Mouse (Mus musculus): Measurements from ENCODE around the gene Cntn4. TPM values are rescaled to one million over a fixed set of nuclear protein-coding genes. Genes with fewer than 3 reads are reported as not detected.

Gene Cntn4
- total RNA-seq, 1 experiment from 2014 or later: not detected

- no peak for ATAC-seq (replicated peaks; ENCODE audit: low read depth, poor library complexity, severe bottlenecking)
Observed at GRCm38 (mm10) chr6:106580124-106580523, 902.7 kb downstream of the Cntn4 start.

GRCm38 (mm10) chr6:106593756-106594155, 916.3 kb downstream of the Cntn4 start:
- no peak for ATAC-seq (replicated peaks; ENCODE audit: low read depth, poor library complexity, severe bottlenecking)

GRCm38 (mm10) chr6:106617081-106617480, 939.6 kb downstream of the Cntn4 start:
- ATAC-seq (replicated peaks; ENCODE audit: low read depth, poor library complexity, severe bottlenecking): no peak

DNA sequence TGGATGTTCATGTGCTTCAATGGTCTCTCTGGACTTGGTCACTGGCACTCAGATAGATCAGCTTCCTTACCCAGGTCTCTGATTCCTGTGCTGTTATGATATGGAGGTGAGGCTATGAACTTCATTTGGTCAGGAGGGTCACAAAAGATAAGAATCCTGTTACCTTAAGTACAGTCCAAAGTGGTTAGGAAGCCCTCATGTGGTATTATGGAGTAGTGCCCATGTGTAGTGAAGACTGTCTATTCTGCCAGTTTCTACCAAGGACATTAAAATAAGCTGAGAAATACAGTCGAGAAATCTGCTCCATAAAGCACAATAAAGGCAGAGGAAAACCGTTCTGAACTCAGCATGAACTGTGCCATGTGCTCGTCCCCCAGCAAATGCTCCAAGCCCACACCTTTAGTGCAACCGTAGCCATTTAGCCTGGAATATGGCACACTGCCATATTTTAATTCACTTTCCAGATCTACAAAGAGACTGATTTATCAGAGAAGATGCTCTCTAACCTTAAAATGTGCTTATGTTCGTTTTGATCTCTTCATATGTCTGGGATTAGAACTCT, 943.8 kb downstream of the Cntn4 start:
- ATAC-seq (replicated peaks; ENCODE audit: low read depth, poor library complexity, severe bottlenecking): no peak

DNA sequence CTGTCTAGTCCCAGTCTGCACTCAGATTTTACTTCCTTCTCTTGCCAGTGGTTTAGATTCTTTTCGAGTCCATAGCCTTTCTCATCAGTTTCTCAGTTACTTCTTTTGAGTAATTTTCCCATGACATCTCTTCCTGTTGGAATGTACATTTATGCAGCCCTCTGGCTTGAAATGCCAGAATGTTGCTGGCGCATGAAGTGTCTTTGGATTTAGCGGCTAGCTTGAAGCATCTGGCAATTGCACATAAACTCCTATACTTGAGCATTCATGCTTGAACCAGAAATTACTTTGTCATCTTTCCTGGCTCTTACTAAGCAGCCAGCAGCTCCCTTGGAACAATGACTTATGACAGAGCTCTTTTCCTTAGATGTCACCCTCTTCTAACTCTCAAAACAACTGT, 965.6 kb downstream of the Cntn4 start:
- ATAC-seq (replicated peaks; ENCODE audit: low read depth, poor library complexity, severe bottlenecking): no peak

DNA sequence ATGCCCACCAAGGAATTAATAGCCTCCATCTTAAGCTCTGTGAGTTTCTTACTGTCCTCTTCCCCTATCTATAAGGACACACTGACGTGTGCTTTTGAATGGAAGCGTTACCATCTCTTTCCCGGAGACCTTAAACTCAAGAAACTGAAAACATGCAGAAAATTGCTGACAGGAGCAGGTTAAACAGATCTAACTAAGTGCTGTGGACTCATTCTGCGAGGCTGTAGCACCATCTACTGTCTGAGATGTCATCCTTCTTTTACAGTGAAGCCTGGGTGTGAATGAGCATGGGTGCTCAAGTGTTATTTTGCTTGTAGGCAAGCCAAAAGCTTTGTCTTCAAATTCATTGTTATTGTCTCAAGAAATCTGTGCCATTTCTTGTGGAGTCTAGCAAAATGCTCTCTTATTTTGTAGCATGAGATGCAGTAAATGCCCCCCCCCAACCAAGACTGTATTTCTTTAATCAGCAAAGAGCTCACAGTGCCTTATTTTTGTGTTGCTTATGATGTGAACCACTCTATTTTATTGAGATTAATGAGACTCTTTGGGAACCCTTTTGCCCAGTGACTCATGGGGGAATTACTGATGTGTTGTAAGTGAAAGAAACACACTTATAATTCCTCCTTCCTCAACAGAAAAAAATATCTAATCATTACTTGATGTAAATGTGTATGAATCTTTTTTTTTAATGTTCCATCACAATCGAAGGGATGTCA, 968.2 kb downstream of the Cntn4 start:
- ATAC-seq (replicated peaks; ENCODE audit: low read depth, poor library complexity, severe bottlenecking): no peak

DNA sequence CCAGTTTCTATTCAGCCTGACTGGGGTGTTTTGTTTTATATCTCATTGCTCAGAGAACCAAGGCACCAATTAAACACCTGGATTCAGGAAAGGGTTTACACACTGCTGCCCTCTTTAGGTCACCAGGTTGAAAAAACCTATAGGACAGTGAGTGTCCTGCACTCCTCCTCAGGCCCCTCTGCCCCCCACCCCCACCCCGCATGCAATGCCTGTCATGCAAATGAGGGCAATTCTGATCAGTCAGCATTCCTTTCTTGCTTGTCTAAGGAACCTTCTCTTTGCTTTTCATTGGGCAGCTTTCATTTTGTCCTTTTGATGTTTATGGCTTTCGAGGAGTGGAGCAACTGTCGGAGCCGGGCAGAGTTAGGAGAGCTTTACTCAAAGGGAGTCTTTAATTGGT, 969.5 kb downstream of the Cntn4 start:
- ATAC-seq (replicated peaks; ENCODE audit: low read depth, poor library complexity, severe bottlenecking): no peak

DNA sequence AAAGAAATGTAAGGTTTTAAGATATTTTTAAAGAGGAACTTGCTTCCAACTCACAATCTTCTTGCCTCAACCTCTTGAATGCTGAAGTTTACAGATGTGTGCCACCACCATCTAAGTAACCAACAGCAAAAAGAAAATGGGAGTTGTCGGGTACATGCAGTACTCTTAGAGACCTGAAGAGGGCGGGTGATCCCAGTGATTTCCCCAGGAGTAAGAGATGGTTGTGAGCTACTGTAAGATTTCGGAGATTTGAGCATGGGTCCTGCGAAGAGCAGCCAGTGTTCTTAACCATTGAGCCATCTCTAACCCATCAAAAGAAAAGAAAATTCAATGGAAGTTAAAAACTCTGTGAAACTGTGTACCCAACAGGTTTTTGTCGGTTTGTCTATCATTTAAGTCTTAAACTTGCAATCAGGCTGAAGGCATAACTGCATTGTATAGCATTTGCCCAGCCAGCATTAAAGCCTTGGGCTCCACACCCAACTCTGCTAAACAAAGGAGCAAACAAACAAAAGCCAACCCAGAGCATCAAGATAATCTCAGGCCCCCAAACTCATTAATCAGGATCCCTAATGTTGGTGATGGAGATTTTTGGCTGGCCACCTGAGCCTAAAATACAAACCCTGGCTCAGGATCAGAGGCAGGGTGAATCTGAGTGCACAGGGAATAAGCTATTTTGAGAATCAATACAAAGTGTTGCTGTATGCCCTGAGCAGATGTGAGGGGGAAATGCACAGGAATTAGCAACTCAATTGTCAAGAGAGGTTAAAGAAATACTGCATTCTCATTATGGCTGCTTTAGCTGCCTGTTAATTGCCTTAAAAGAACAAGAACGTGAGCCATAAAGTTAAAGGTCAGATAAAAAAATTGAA, 986.6 kb downstream of the Cntn4 start:
- peak; percentile 97 for ATAC-seq (replicated peaks; ENCODE audit: low read depth, poor library complexity, severe bottlenecking)

GRCm38 (mm10) chr6:106675581-106675980, 998.1 kb downstream of the Cntn4 start:
- no peak for ATAC-seq (replicated peaks; ENCODE audit: low read depth, poor library complexity, severe bottlenecking)

DNA sequence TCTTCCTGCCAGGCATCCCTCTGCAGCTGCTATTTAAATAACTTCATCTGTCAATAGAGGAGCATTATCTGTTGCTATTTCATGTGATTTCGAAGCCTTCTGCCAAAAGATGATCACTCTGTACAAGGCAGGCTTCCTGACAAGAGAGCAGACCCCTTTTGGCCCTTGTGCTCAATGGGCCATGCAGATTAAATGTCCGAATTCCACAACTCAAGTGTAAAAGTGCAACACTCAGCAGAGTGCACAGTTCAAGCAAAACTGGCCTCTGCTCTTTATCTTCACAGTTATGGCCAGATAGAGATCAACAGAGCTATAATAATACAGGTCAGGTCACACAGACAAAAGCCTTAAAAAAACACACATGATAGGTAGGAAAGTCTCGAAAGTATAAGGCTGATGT, 1024.5 kb downstream of the Cntn4 start:
- no peak for ATAC-seq (replicated peaks; ENCODE audit: low read depth, poor library complexity, severe bottlenecking)

GRCm38 (mm10) chr6:106705506-106706035, 1028.1 kb downstream of the Cntn4 start:
- ATAC-seq (replicated peaks; ENCODE audit: low read depth, poor library complexity, severe bottlenecking): no peak

GRCm38 (mm10) chr6:106725642-106726041, 1048.2 kb downstream of the Cntn4 start:
- ATAC-seq (replicated peaks; ENCODE audit: low read depth, poor library complexity, severe bottlenecking): peak; percentile 52

DNA sequence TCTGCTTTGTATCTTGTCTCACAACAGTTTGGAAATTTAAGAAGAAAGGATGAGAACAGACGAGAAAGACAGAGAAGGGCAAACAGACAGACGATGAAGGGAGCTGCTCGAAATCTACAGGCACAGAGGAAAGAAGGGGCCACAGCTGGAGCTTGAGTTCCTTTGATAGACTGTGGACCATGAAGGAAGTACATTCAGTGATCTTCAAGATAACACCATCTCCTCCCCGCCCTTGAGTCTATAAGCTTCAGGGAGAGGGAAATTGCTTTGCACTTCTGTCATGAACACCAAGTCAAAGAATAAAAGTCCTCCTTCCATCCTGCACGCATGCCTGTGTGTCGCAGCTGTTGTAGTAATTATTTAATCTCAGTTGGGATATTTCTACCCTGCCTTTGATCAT, 1048.6 kb downstream of the Cntn4 start:
- peak; percentile 61 for ATAC-seq (replicated peaks; ENCODE audit: low read depth, poor library complexity, severe bottlenecking)

DNA sequence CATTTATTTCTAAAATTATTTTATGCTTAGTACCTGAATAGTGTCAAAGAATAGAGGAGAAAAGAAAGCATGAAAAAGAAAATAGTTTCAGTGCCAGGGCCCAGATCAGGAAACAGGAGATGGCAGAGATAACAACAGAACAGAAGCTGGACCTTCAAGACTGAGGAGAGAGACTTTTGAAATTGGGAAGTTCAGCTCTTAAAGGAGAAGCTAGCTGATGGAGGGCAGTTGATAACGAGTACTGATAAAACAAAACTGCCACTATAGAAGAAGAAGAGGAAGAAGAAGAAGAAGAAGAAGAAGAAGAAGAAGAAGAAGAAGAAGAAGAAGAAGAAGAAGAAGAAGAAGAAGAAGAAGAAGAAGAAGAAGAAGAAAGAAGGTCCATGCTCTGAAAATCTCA, 1050.2 kb downstream of the Cntn4 start:
- ATAC-seq (replicated peaks; ENCODE audit: low read depth, poor library complexity, severe bottlenecking): 0 out of 2 replicates have a peak, but pooled peaks have one; percentile 30

DNA sequence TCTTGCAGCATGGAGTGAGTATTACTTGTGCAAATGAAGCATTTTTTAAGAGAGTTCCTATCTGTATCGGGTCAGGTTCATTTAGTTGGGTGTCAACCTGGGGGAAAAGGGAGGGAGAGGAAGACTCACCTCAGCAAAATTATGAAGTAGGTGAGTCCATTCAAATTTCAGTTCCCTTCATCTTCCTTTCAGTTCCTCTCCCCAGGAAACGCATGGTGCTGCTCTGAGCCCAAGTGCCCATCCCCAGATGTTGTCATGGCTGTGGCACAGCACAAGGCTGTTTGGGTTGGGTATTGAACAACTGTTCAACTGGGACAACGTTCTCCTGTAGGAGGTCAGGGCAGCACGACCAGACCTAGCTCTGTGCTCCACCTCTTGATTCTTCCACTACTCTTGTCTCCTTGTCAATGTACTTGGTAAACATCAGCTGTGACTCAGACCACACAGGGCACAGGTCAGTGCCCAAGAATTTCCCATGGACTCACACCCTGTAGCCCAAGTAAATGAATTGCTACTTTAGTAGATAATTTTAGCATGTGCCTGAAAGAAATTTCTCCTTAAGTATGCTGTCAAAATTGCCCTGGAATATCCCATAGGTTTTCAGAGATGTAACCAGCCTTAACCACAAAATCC, 1052.3 kb downstream of the Cntn4 start:
- no peak for ATAC-seq (replicated peaks; ENCODE audit: low read depth, poor library complexity, severe bottlenecking)

GRCm38 (mm10) chr6:106732563-106732962, 1055.1 kb downstream of the Cntn4 start:
- ATAC-seq (replicated peaks; ENCODE audit: low read depth, poor library complexity, severe bottlenecking): peak; percentile 70

DNA sequence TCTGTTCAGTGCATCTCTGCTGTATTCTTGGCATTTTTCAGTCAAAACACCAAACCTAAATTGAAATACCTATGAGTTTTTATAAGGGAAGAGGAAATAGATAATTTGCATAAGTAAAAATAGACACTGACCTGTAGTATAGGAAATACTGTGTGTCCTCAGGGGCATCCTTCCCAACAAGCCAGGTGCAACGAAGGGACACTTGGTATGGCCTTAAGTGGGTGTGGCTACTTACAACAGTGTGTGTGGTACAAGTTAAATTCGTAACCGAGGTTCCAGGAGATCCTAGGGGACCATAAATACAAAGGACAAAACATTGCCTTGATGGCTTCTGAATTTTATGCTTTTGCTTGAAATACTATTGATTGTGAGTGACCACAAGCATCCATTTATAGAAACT, 1060.8 kb downstream of the Cntn4 start:
- ATAC-seq (replicated peaks; ENCODE audit: low read depth, poor library complexity, severe bottlenecking): no peak

GRCm38 (mm10) chr6:106740244-106740825, 1062.9 kb downstream of the Cntn4 start:
- ATAC-seq (replicated peaks; ENCODE audit: low read depth, poor library complexity, severe bottlenecking): no peak

DNA sequence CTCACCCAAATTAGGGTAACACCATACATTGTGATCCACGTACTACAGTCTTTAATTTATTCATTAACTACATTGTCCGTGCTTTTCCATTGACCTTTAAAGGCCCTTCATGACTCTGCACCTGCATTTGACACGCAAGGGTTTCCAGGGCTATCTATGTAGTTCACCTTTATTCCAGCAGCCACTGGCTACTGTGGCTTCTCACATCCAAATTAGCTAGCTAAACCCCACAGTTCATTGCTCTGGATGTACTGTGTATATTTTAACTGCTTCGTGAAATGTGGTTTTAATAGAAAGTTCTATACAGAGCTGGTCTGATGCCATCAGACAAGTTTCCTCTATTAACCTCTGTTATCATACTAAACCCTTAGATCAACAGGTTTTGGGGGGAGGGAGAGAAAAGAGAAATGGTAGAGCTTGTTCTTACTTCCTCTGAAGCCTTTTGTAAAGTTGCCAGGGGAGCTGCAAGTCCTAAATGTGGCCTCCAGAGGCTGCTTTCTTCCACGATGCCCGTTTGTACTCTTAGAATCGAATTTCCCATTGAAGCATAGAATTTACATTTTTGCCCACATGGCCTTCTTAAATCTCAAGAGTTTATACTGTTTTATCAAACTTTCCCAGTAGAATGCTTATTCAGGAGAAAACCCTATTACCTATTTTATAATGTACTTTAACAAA, 1066.2 kb downstream of the Cntn4 start:
- peak; percentile 88 for ATAC-seq (replicated peaks; ENCODE audit: low read depth, poor library complexity, severe bottlenecking)

Data from common myeloid progenitor, adult 5-6 weeks (primary cell).